Mouse (Mus musculus): Measurements from ENCODE around the gene Dnmt3a.
A peak's percentile ranks its signal among the peaks of the same experiment; 100 is the strongest.
"Not testable (repeated sequence)": the region's sequence is repeated elsewhere in the genome, so short reads cannot be mapped to it uniquely, and the experiment has no call there.

The Dnmt3a gene

GRCm38 (mm10) chr12:3917668-3918341 is 112.0 kb downstream of the Dnmt3a start:
- no peak for DNase-seq (ENCODE audit: low spot score)

DNA sequence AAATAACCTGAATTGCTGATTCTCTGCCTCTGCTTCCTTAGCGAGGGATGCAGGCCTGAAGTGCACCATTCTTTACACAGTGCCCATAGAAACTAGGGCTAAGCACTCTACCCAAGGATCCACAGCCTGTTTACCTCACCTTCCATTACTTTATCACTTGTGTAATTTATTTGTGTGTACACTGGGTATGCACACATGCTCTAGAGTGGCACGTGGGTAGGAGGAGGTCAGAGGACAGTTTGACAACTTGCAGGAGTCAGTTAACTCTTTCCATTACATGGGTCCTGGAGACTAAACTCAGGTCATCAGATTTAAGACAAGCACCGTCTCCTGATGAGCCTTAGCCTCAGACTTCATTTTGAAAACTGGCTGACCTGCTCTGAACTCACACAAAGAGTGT is 112.8 kb downstream of the Dnmt3a start:
- DNase-seq (ENCODE audit: low spot score): no peak

- DNase-seq (ENCODE audit: low spot score): no peak
Measured at GRCm38 (mm10) chr12:3919423-3919822, 113.6 kb downstream of the Dnmt3a start.

- peak; percentile 26 for DNase-seq (ENCODE audit: low spot score)
Measured at GRCm38 (mm10) chr12:3926127-3926526, 120.3 kb downstream of the Dnmt3a start.

DNA sequence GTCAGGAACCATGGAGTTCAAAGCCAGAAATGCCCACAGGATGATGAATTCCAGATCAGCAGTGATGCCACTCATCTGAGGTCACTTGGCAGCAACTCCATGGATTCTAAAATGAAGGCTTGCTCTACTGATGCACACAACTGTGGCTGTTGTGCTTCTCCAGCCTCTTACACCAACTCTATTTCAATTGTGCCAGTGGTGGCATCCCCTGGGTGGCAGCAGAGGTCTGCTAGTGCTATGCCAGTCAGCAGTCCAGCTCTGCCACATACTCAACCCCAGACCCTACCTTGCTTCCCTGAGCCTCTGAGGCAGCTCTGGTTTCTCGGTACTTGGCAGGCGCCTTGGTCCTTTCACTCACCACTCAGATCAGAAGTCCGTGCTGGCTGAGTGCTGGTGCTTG is 123.0 kb downstream of the Dnmt3a start:
- DNase-seq (ENCODE audit: low spot score): no peak

DNA sequence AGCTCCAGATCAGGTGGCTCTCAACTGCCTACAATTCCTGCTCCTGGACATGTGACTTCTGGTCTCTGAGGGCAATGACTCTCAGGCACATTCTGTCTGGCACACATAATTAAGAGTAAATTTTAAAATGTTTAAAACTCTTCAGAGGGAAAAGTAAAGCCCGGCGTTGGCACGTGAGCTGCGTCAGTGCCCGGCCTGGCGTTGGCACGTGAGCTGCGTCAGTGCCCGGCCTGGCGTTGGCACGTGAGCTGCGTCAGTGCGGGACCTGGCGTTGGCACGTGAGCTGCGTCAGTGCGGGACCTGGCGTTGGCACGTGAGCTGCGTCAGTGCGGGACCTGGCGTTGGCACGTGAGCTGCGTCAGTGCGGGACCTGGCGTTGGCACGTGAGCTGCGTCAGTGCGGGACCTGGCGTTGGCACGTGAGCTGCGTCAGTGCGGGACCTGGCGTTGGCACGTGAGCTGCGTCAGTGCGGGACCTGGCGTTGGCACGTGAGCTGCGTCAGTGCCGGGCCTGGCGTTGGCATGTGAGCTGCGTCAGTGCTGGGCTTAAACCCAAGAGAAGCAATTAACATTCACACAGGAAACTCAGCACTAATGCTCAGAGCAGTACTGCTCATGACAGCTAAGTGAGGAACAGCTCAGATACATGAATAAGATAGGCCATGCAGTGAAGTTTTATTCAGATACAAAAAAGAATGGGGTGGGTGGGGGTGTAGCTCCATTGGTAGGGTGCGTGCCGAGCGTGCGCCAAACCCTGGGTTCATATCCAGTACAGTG is 124.5 kb downstream of the Dnmt3a start:
- DNase-seq (ENCODE audit: low spot score): not testable (repeated sequence)

- no peak for DNase-seq (ENCODE audit: low spot score)
Measured at GRCm38 (mm10) chr12:3942026-3942425, 136.2 kb downstream of the Dnmt3a start.

- DNase-seq (ENCODE audit: low spot score): no peak
Measured at GRCm38 (mm10) chr12:3944454-3945073, 138.8 kb downstream of the Dnmt3a start.

DNA sequence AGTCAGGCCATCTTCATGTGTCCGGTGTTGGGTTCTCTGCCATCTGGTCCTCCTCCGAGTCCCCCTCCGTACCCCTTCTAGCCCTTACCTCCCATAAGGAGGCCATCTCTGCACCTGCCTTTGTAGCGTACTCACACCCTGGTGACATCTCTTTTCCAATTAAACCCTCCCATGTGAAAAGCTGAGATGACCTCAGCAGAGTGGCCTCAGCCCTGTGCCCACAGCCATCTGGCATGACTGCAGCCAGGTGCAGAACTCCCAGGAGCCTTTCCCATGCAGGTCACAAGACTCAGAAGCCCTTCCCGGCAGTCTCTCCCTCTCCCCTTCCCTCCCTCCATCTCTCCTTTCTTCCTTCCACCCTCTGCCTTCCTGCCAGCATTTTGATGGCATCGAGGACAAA is 141.7 kb downstream of the Dnmt3a start:
- DNase-seq (ENCODE audit: low spot score): no peak

DNA sequence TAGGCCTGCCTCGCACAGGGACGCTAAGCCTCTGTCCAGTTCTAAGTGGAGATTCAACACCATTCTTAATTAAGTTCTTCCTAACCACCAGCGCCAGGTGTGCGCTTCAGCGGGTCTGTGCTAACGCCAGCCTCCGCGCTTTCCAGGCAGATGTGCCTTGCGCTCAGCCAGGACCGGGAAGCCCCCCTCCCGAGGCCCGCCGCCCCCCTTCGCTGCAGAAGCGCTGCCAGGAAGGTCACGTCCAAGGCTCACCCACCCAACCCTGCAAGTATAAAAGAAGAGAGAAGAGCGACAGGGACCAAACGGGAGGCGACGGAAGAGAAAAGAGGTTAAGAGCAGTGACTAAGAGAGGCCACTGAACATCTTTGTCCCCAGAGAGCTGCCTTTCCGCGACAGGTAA is 148.8 kb downstream of the Dnmt3a start, which contains the start of gene Pomc:
Gene Pomc (plus strand): TSS at position 301 of the 400 bp plus-strand sequence.
- DNase-seq (ENCODE audit: low spot score): no peak

GRCm38 (mm10) chr12:3955371-3955770 is 149.6 kb downstream of the Dnmt3a start:
- no peak for DNase-seq (ENCODE audit: low spot score)

- DNase-seq (ENCODE audit: low spot score): no peak
Measured at GRCm38 (mm10) chr12:3956351-3956750, 150.5 kb downstream of the Dnmt3a start.

DNA sequence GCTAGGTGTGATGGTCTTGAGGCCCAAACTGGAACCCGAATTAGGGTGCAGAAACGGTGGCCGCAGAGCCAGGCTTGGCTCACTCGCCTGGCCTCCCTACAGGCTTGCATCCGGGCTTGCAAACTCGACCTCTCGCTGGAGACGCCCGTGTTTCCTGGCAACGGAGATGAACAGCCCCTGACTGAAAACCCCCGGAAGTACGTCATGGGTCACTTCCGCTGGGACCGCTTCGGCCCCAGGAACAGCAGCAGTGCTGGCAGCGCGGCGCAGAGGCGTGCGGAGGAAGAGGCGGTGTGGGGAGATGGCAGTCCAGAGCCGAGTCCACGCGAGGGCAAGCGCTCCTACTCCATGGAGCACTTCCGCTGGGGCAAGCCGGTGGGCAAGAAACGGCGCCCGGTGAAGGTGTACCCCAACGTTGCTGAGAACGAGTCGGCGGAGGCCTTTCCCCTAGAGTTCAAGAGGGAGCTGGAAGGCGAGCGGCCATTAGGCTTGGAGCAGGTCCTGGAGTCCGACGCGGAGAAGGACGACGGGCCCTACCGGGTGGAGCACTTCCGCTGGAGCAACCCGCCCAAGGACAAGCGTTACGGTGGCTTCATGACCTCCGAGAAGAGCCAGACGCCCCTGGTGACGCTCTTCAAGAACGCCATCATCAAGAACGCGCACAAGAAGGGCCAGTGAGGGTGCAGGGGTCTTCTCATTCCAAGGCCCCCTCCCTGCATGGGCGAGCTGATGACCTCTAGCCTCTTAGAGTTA is 154.2 kb downstream of the Dnmt3a start:
- peak; percentile 48 for DNase-seq (ENCODE audit: low spot score)

GRCm38 (mm10) chr12:3960553-3960952 is 154.7 kb downstream of the Dnmt3a start:
- no peak for DNase-seq (ENCODE audit: low spot score)
